Mouse (Mus musculus) thymus, adult 2 months (tissue): Measurements from ENCODE around the gene Rnf212b.

Experiments used
- CTCF ChIP-seq: fragments of 200-500 bp; IDR thresholded peaks from 2 replicates; pipeline ENCODE4 v1.5.1; 2012; ENCODE audit warnings: mild to moderate bottlenecking, control low read depth, low read length, moderate library complexity, borderline replicate concordance; ENCODE audit not compliant: control insufficient read depth, poor library complexity, insufficient read depth; ENCODE audit errors: extremely low read depth
- POLR2A ChIP-seq: fragments of 200-500 bp; IDR thresholded peaks from 2 replicates; pipeline ENCODE4 v1.6.1; 2012; ENCODE audit warnings: mild to moderate bottlenecking, low read length, control low read depth, moderate library complexity; ENCODE audit not compliant: control insufficient read depth, poor library complexity, insufficient read depth; ENCODE audit errors: extremely low read depth

GRCm38 (mm10) chr14:54777893-54778292 lies 36.0 kb upstream of the Rnf212b start:
- TF ChIP-seq CTCF = no peak
- no peak for TF ChIP-seq POLR2A
